Mouse (Mus musculus) myocyte (in vitro differentiated cells): ENCODE results near the gene Fam198b.

Source experiments
- CEBPB ChIP-seq: IDR thresholded peaks from 2 replicates; pipeline ENCODE4 v1.6.1; 2011; ENCODE audit warnings: mild to moderate bottlenecking, moderate library complexity; ENCODE audit not compliant: poor library complexity, insufficient read depth, severe bottlenecking
- E2F4 ChIP-seq: IDR thresholded peaks from one replicate; pipeline ENCODE4 v1.6.1; 2011; ENCODE audit warnings: mild to moderate bottlenecking, control low read depth, moderate library complexity; ENCODE audit not compliant: insufficient read depth
- MAX ChIP-seq: IDR thresholded peaks from one replicate; pipeline ENCODE4 v1.6.1; 2011; ENCODE audit warnings: low read depth, mild to moderate bottlenecking, control low read depth
- MYOG ChIP-seq, 3 experiments: IDR thresholded peaks; one replicate each; pipeline ENCODE4 v1.6.1; 2011; ENCODE audit warnings: control low read depth in 2 of 3, low read depth in 2 of 3, mild to moderate bottlenecking in 2 of 3; ENCODE audit not compliant: insufficient read length in 2 of 3, control insufficient read depth in 1 of 3, insufficient read depth in 1 of 3
- POLR2A ChIP-seq: IDR thresholded peaks from one replicate; pipeline ENCODE4 v1.6.1; 2011; ENCODE audit warnings: low read depth, mild to moderate bottlenecking, control low read depth, moderate library complexity; ENCODE audit not compliant: insufficient read length
- POLR2AphosphoS2 ChIP-seq: IDR thresholded peaks from one replicate; pipeline ENCODE4 v1.6.1; 2011; ENCODE audit warnings: low read depth, control low read depth; ENCODE audit not compliant: insufficient read length
- REST ChIP-seq: IDR thresholded peaks from one replicate; pipeline ENCODE4 v1.6.1; 2011; ENCODE audit warnings: mild to moderate bottlenecking, control low read depth, moderate library complexity; ENCODE audit not compliant: insufficient read depth, insufficient read length
- TCF12 ChIP-seq: IDR thresholded peaks from one replicate; pipeline ENCODE4 v1.6.1; 2011; ENCODE audit warnings: mild to moderate bottlenecking, control low read depth; ENCODE audit not compliant: poor library complexity, insufficient read depth, severe bottlenecking
- USF1 ChIP-seq: IDR thresholded peaks from one replicate; pipeline ENCODE4 v1.6.1; 2011; ENCODE audit warnings: low read depth, mild to moderate bottlenecking, control low read depth, moderate library complexity

DNA sequence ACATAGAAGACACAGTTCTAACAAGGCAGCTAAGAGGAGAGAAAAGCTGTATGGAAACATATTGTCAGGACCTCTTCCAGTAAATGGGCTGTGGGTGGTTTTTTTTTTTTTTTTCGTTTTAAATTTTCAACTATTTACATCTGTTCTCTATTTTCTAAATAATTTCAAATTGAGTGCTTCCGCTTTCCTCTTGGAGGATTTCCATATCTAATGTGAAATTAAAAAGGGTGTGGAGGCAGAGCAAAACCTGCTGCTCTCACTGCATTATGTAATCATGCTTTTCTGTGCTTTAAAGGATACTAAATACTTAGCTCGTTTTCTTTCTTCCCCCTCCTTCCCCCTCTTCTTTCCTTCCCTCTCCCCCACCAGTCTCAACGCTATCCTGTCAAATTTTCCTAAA lies 35.5 kb upstream of the Fam198b start:
- TF ChIP-seq POLR2AphosphoS2 (no peak), USF1 (no peak), POLR2A (no peak), E2F4 (no peak), CEBPB (no peak), MAX (no peak), MYOG (IDR thresholded peaks at IDR 0.05; ENCODE audit: control insufficient read depth in 1 of 3, insufficient read depth in 1 of 3, insufficient read length in 2 of 3, low read depth in 2 of 3) (no peak), TCF12 (no peak), REST (no peak)
